Mouse (Mus musculus): Measurements from ENCODE around the gene Fgfr2.
A peak's percentile ranks its signal among the peaks of the same experiment; 100 is the strongest.

The Fgfr2 gene

DNA sequence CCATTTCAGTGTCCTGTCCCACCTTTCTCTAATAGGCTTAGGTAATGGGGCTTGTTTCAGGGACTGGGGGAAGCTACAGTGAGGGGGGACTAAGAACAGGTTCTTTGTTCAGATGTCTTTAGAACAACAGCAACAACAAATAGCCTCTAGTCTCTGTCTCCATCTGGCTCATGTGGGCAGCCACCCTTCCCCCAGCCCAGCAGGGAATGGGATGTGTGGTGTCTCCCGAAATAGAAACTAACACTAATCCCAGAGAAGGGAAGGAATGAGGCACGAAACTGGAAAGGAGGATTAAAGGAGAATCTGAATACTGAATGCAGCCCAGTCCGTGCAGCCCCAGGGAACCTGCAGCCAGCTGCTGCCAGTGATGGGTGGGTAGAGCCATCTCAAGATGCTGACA, 2235.2 kb downstream of the Fgfr2 start:
- no peak for DNase-seq (ENCODE audit: low spot score)

DNA sequence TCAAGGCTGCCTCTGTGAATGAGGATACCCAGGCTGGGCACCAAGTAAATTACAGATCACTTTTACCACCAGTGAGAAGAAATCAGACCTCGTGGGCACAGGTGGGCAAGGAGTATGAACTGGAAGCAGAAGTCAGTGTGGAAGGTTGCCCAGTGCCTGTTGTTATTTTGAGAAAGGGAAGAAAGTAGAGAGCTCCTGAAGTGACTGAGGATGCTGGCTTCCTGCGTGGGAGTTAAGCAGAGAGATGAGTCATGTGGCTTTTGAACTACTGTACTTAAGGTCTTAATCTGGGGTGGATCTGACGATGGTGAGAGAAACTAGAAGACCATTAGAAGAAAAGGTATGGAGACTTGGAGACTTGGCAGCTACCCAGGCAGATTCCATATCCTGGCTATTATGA, 2236.9 kb downstream of the Fgfr2 start:
- no peak for DNase-seq (ENCODE audit: low spot score)

DNA sequence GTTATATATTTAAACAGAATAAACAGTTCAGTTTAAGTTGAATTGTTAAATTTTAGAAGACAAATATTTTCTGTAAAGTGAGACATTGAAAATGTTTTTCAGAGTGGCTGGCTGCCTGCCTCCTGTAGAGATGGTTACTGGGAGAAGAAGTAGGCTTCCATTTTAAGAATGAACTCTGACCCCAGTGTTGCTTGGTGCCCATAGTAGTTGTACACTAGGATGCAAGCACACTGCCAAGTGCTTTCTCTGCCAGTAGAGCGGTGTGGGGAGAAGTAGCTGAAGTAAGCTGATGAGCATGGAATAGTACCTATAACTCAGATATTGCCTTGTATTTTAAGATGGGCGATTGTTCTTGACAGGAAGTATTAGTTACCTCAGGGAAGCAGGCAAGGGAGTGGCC, 2239.0 kb downstream of the Fgfr2 start:
- no peak for DNase-seq (ENCODE audit: low spot score)

DNA sequence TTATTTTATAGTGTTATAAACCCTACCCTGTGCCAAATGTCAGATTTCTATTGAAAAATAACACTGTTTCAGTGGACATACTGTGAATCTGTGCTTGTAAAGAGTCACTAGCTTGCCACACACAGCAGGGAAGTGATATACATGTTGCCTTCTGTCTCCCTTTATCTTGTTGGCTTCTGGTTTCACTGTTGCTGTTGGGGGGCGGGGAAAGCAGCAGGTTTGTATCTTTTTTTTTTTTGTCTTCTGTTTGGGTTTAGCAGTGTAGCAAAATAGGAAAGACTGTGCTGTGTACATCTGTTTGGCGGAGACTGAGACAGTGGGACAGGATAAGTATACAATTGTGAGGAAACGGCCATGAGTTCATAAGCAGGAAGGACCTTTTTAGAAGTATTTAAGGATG, 2255.9 kb downstream of the Fgfr2 start:
- no peak for DNase-seq (ENCODE audit: low spot score)

DNA sequence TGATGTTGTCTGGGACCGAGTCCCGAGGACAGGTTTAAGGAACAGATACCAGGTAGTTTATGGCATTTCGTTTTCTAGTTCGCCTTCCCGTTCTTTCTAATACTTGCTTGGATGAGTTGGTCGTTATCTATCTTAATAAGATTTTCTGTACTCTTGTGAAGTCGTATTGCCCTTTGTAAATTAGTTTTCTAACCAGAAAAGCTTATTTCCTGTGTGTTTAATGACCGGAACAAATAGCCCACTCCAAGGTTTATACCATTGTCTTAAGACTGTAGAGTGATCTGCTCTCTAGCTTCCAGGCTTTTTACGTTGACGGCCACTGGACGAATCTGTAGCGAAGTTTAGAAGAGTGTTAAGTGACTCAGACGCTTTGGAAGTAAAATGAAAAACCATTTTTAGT, 2256.5 kb downstream of the Fgfr2 start:
- no peak for DNase-seq (ENCODE audit: low spot score)

DNA sequence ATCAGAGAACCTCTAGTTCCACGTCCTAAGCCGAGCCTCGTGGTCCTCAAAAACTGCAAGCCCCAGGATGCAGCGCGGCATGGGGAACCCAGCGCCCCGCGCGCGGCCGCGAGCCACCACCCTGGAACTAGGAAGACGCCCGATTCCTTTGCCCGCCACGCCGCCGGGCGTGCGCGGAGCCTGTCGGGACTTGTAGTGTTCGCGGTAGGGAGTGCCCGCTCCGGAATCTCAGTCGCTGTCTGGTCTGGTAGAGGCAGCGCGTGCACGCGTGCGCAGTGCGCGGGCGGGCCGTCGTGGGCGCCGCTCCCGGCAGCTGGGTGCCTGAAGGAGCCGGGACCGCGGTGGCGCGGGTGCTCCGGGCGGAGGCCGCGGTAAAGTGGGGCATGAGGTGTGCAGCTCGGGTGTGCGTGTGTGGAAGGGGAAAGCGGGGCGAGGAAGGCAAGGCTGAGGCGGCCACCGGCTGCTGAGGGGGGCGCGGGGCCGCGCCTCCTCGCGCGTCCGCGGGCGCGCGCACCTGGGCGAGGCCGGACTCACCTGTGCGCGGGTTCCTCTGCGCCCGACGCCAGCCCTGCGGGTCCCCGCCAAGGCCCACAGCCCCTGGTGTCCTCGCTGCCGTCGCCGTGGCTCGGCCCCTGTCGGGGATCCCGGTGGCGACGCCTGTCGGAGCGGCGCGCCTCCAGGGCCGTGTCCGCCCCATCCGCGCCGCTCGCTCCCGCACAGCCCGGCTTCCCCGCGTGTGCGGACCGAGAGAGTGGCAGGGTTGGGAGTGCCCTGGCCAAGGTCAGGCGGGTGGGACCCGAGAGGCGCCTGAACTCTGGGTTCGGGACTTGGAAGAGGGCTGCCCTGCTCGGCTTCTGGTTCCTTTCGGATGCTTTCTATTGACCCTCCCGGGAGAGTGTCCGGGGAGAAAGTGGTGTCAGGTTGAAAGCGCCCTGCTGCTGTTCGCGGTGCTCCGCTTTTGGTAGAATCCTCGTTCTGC, 2257.2 kb downstream of the Fgfr2 start, which contains the start of gene Plekha1:
TSS of gene Plekha1 (plus strand) at position 144 of the 979 bp plus-strand sequence.
- DNase-seq (ENCODE audit: low spot score) = peak; percentile 99

DNA sequence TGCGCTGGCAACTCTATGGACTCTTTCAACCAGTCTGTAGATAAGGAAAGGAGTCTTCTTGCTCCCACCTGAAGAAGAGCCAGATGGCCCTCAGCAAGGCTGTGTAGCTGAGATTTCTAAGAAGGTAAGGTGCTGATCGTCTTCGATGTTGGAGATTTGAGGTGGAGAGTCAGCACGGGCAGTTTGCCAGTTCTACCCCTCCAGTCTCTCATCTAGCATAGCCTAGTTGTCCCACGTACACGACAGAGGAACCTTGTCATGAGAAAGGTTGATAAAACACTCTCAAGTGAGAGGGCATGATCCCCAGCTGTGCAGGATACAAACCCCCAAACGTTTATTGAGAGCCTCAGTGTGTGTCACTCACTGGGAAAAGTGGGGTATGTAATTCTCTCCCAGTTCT, 2258.4 kb downstream of the Fgfr2 start:
- DNase-seq (ENCODE audit: low spot score) = no peak

DNA sequence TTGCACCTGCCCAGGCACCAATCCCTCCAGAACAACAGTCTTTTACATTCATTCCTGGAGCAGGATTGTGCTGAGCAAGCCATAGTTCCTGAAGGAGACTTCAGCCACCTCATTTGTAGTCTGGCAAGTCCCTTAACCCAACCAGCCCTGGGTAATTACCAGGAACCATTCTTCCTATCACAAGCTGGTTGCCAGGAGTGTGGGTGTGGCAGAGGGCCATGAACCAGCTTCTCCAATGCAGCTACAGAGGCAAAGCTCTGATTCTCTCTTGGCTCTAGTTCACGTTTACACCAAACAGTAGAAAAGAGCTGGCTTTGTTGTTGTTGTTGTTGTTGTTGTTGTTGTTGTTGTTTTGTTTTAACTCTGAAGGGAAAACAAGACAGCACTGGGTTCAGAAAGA, 2260.6 kb downstream of the Fgfr2 start:
- DNase-seq (ENCODE audit: low spot score) = no peak

DNA sequence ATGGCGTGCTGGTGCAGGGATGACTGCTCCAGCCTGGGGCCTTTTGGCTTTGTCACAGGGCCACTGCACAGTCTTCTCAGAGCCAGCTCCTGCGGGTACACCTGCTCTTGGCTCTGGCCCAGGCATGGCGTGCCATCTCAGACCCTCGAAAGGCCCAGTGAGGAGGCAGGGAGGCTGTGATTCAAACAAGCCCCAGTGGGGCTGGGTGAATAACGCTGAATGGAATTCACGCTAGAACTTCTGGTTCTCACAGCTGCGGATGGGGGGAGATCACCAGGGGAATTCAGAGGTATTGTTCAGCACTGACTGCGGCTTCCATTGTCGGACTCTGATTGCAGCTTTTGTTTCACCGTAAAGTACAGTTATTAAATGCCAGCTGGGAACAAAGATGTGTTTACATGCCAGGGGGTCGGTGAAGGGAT, 2262.4 kb downstream of the Fgfr2 start:
- DNase-seq (ENCODE audit: low spot score) = no peak

DNA sequence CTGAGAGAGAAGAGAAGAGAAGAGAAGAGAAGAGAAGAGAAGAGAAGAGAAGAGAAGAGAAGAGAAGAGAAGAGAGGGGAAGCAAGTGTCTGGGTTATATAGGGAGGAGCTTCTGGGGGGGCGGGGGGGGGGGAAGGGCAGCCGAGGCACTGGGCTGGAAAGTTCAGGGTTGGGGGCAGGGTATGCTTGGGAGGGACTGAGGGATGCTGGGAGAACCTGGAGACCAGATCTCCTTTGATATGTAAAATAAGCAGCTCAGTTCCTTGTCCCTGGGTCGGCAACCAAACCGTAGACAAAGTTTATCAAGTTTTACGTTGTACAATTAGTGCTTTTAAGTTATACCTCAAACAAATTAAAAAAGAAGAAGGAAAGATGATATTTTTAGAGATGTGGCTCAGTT, 2263.2 kb downstream of the Fgfr2 start:
- DNase-seq (ENCODE audit: low spot score) = no peak

DNA sequence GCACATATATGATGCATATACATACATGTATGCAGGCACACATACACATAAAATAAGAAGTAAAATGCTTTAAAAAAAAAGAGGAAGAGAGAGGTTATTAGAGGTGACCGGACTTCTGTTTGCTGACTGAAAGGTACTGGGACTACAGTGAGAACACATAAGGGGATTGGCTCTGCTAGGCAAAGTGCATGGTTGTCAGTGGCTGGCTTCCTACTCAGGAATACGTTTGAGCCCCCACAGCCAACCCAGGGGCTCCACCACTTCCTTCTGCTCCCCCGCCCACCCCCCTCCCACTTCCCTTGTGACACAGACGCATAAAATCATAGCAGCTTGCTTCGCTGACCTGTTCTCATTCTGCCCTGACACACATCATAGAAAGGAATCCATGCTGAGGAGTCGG, 2265.2 kb downstream of the Fgfr2 start:
- DNase-seq (ENCODE audit: low spot score) = no peak

DNA sequence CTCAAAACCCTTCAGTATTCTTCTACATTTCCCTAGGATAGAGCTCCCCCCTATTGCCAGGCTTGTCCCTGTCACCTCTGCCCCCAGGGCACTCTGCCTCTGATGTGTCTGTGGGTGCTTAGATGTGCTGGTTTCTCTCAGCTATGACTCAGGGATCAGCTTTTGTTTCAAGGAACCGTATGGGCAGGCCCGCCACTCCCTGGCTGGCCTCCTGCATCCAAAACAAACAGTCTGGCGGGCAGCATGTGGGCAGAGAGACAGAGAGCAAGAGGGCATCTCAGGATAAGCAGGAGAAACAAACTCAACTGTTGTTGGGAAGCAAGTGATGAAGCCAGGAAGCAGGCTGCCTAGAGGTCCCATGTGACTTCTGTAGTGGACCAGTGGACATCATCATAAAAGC, 2267.5 kb downstream of the Fgfr2 start:
- peak; percentile 75 for DNase-seq (ENCODE audit: low spot score)

DNA sequence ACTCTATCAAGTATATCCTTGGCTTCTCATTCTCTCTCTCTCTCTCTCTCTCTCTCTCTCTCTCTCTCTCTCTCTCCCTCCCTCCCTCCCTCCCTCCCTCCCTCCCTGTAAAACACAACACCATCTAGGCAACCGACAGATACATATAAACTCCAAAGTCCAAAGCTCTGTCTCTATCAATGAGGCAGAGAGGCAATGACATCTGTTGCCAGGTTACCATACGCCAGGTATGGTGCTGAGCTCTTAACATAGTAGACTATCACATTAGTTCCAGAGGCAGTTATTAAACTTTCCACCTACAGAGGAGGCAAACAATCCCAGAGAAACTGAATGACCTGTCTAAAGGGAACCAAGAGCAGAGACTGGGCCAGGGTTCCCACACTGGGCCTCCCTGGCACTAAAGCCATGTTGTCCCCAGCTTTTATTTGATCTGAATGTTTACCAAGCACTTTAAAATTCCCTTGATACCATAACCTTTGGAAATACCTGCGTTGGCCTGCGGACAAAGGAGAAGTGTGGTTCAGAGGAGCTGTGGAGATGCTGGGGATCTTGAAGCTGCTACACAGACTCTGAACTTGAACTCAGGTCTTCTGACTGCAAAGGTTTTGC, 2268.4 kb downstream of the Fgfr2 start:
- peak; percentile 73 for DNase-seq (ENCODE audit: low spot score)

DNA sequence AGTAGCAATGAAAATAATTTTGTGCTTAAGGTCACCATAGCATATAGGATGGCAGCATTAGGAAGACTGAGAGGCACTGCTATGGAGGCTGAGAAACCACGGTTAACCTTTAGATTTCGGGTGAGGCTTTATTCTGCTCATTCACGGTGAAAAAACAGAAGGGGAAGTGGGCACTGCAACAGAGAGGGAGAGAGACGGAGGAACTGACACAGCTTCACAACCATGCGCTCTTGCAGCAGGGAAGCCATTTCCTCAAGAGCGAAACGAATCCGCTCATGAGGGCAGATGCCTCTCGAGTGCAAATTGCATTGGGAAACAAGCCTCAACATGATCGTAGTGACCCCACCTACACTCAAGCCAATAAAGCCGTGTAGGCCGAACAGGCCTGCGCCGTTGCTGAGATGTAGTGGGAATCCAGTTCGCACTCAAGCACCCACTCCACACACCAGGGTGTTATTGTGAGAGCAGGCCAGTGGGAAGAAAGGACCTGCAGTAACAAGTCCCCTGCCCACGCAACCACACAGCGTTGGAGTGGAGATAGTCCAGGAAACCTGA, 2275.9 kb downstream of the Fgfr2 start:
- no peak for DNase-seq (ENCODE audit: low spot score)

DNA sequence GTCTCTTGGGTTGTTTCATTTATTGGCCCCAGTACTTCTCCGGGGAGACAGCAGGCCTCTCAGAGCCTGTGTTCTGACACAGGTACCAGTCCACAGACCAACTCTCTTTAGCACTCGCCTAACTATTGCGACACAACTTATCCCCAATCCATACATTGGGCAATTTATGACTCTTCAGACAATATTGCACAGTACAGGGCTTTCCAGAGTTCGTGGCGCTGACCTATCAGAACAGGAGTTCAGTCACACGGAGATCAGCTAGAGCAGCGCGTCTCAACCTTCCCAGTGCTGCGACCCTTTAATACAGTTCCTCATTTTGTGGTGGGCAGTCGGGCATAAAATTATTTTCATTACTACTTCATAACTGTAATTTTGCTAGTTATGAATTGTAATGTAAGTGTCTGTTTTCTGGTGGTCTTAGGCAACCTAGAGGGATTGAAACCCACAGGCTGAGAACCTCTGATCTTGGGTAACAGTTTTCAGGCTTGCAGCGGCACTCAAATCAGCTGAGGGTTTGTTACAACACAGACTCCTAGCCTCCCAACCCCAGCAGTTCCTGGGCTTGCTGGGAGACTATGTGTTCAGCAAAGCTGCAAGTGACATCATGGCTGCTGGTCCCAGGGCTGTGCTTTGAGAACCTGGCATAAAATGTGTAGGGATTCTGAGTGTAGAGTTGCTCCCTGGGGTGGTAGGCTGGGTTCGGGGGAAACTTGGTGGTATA, 2283.6 kb downstream of the Fgfr2 start:
- no peak for DNase-seq (ENCODE audit: low spot score)

DNA sequence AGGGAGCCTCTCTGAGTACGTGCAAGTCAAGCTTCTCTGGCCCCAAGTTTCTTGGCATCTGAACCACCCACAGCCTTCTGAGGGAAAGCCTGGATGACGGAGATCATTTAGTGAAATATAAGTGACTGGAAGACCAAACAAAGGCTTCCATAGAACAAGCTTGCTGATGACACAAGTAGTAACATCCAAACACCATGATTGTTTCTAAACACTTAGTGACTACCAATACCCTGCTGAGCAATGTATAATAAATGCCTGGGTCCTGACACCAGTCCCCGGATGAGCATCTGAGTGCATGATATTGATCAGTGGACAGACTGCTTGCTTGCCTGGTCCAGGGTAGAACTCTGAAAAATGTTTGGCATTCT, 2284.5 kb downstream of the Fgfr2 start:
- DNase-seq (ENCODE audit: low spot score) = no peak

DNA sequence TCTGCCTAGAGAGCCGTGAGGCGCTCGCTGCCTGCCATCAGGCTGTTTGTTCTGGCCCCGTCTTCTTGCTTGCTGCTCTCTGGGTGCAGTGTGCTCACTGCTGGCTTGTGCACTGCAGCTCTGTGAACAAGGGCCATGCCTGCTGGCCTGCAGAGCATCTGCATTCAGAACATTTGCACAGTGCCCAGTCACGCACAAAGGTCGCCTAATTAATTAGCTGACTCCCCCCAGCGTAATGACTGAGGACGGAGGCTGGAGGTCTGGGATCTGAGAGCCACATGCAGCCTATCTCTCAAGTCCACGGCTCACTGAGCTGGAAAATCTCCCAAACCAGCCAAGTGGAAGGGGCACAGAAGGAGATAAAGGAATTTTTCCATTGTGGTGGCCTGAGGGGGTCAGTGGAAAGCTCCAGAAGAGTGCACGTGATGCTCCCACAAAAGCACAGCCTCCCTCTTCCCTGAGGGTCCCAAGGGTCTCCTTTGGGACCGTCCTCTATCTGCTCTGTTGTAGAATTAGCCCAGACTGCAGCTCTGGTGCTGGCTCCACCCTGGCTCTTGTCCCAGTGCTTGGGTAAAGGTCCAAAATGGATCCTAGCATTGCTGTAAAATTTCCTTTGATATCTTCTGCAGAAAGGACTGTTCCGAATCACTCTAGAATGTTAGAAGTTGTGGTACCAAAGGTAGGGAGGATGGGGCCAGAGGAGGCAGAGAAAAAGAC, 2285.1 kb downstream of the Fgfr2 start:
- no peak for DNase-seq (ENCODE audit: low spot score)

DNA sequence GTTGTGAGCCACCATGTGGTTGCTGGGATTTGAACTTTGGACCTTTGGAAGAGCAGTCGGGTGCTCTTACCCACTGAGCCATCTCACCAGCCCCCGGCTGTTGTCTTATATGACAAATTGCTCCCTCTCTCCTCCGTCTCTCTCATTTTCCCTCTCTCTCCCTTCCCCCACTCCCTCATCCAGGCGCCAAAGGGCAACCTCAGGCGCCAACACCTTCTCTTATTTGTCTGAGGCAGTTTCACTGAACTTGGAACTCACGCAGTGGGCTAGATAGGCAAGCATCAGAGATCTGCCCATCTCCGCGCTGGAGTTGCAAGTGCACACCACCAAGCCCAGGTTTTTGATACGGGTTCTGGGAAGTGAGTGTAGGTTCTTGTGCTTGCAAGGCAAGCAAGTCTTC, 2287.1 kb downstream of the Fgfr2 start:
- no peak for DNase-seq (ENCODE audit: low spot score)

DNA sequence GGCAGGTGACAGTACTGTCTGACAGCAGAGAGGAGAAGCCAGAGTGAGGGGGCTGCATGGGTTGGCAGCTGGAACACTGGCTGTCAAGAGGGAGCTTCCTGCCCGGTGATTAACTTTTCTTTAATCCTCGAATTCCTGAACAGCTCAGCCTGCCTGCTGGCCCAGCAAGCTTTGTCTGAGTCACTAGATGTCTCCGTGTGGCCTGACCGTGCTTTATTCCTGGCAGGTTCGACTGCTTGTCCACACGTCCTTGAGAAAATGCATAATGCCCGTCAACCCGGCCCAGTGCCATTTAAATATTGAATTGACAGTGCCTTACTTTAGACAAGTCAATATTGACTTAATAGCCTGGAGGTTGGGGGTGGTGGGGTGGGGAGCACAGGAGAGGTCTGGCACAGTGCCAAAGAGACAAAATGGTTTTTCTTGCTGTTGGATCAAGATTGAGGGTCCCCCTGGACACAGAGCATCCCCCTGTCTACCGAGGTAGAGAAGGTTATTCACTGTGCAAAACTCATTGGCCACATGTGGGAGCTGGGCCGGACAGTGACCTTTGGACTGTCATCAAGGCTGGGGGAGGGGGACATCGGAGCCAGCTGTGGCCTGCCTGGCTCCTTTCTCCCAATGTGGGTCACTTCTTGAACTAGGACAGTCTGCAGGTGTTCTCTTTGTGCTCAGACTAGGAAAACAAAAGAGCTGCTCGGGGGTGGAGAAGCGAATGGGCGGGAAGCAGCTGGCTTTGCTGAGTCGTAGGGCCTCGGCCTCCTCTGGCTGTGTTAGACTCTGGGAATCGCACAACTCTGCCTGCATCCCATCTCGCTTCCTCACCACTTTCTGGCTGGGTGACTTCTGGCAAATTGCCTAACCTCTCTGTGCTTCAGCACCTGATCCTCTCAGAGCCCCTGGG, 2287.9 kb downstream of the Fgfr2 start:
- no peak for DNase-seq (ENCODE audit: low spot score)

DNA sequence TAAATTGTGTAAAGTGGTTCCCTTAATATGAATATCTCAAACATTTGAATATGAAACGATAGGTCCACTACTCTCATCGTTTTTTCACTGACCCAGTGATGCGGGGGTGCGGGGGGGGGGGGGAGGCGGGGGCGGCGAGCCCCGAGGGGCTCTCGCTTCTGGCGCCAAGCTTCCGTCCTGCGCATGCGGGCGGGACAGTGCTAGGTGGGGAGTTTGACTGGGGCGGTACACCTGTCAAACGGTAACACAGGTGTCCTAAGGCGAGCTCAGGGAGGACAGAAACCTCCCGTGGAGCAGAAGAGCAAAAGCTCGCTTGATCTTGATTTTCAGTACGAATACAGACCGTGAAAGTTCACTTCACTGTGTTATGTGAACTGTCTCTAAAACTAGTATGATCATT, 2288.9 kb downstream of the Fgfr2 start:
- DNase-seq (ENCODE audit: low spot score) = no peak

DNA sequence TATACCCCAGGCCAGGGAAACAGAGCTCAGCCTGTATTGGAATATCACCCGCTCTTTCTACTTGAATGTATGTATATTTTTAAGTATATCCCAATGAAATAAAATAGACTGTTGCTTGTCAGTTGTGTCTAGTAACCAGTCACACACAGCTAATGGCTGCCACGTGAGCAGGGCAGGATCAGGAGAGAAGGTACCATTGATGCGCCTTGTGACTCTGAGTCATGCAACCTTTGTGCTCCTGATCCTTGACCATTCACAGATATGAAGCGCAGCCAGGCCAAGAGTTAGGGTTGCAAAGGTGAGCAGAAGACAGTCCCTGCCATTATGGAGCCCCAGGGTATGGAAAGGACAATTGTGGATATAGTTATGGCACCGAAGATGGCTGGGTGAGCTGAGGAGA, 2291.6 kb downstream of the Fgfr2 start:
- DNase-seq (ENCODE audit: low spot score) = no peak

Measured in lung, postnatal 25 days (tissue).